Mouse (Mus musculus): Measurements from ENCODE around the gene Ppp1r3d. TPM values are rescaled to one million over a fixed set of nuclear protein-coding genes. Genes with fewer than 3 reads are reported as not detected.
A peak's percentile ranks its signal among the peaks of the same experiment; 100 is the strongest.

Gene Ppp1r3d
- total RNA-seq, 2 experiments from 2014 or later, result 10.3 TPM

- DNase-seq (ENCODE audit: extremely low spot score in 1 of 2, low spot score in 2 of 2), result no peak
- intact Hi-C loops (cut with DNase I), result loop anchor here (5.0 to 10.0 kb wide), 2 partner anchors 244 to 1452 kb away; no protein-coding TSS in a partner anchor
Observed at GRCm38 (mm10) chr2:178420576-178420975, 6.3 kb upstream of the Ppp1r3d start.

- intact Hi-C loops (cut with DNase I), result no loop called here
- DNase-seq (ENCODE audit: extremely low spot score in 1 of 2, low spot score in 2 of 2), result no peak
Observed at GRCm38 (mm10) chr2:178416970-178417369, 2.7 kb upstream of the Ppp1r3d start.

GRCm38 (mm10) chr2:178416427-178416826 lies 2.2 kb upstream of the Ppp1r3d start:
- intact Hi-C loops (cut with DNase I), result no loop called here
- DNase-seq (ENCODE audit: extremely low spot score in 1 of 2, low spot score in 2 of 2), result no peak

- no peak for DNase-seq (ENCODE audit: extremely low spot score in 1 of 2, low spot score in 2 of 2)
- intact Hi-C loops (cut with DNase I), result no loop called here
Observed at GRCm38 (mm10) chr2:178415150-178415448, 827 bp upstream of the Ppp1r3d start.

- DNase-seq (ENCODE audit: extremely low spot score in 1 of 2, low spot score in 2 of 2), result peak in 1 of 2 experiments; percentile 61
- intact Hi-C loops (cut with DNase I), result no loop called here
Observed at GRCm38 (mm10) chr2:178413481-178414260, 601 bp downstream of the Ppp1r3d start.

- no peak for DNase-seq (ENCODE audit: extremely low spot score in 1 of 2, low spot score in 2 of 2)
- intact Hi-C loops (cut with DNase I), result no loop called here
Observed at GRCm38 (mm10) chr2:178413081-178413480, 1.2 kb downstream of the Ppp1r3d start.

- intact Hi-C loops (cut with DNase I), result no loop called here
- DNase-seq (ENCODE audit: extremely low spot score in 1 of 2, low spot score in 2 of 2), result no peak
Observed at GRCm38 (mm10) chr2:178412598-178412997, 1.7 kb downstream of the Ppp1r3d start.

GRCm38 (mm10) chr2:178410286-178410685 lies 4.0 kb downstream of the Ppp1r3d start:
- DNase-seq (ENCODE audit: extremely low spot score in 1 of 2, low spot score in 2 of 2), result no peak
- intact Hi-C loops (cut with DNase I), result no loop called here

GRCm38 (mm10) chr2:178409024-178409423 lies 5.2 kb downstream of the Ppp1r3d start:
- DNase-seq (ENCODE audit: extremely low spot score in 1 of 2, low spot score in 2 of 2), result no peak
- intact Hi-C loops (cut with DNase I), result no loop called here

- no peak for DNase-seq (ENCODE audit: extremely low spot score in 1 of 2, low spot score in 2 of 2)
Observed at GRCm38 (mm10) chr2:178407053-178407815, 7.0 kb downstream of the Ppp1r3d start, which contains the start of gene Sycp2. Sycp2 (minus strand) TSS chr2:178407685.

More at GRCm38 (mm10) chr2:178407053-178407815, 7.0 kb downstream of the Ppp1r3d start, which contains the start of gene Sycp2:
- intact Hi-C loops (cut with DNase I), result no loop called here

Other genes with a start within 250 kb of the Ppp1r3d start
- gene Sycp2, start 6.8 kb downstream of the Ppp1r3d start, total RNA-seq (2021), result under 1 TPM; 0.97 to 0.99 TPM
- 10 to 100 TPM; 37.9 to 38.2 TPM for gene Fam217b, start 52 bp upstream of the Ppp1r3d start, total RNA-seq (2021)
- gene Cdh26, start 16.1 kb upstream of the Ppp1r3d start, total RNA-seq (2021), result under 1 TPM in 1 of 2 experiments, not detected in 1; 0.21 TPM

Measured in left cerebral cortex, postnatal 10 days (tissue).